Mouse (Mus musculus) liver, adult 2 months (tissue): ENCODE results near the gene Ppp1r12a.

Experiments
- CTCF ChIP-seq: fragments of 200-500 bp; IDR thresholded peaks from 2 replicates; pipeline ENCODE4 v1.5.1; 2011; ENCODE audit warnings: low read depth, low read length, control low read depth
- POLR2A ChIP-seq: fragments of 200-500 bp; IDR thresholded peaks from 2 replicates; pipeline ENCODE4 v1.6.1; 2011; ENCODE audit warnings: low read length, control low read depth; ENCODE audit not compliant: insufficient read depth; ENCODE audit errors: extremely low read depth

DNA sequence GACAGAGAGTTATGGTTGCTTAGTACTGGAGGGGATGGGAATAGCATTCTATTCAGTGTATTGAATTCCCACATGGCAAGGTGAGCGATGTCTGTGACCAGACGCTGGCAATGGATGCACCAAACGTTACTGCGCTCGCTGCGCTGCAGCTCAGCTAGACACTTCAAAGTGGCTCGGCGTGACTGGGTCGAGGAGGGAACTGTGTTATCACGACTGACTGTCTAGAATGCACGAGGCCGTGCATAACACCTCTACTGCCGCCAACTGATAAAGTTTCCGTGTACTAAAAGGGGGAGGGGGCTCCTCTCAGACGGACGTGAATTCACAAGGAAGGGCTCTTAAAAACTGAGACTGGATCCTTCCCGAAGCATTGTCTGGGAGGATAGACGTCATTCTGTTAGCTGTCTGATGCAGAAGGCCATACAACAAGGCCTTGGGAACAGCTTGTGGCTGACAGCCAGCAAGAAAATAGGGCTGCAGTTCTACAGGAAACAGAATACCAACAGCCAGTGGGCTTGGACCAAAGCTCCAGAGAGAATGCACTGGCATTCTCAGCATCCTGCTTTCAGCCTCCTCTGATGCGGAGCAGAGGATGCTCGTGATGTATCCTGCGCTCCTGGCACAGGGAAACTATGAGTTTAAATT is 6.8 kb upstream of the Ppp1r12a start:
- TF ChIP-seq POLR2A (no peak), CTCF (no peak)
